Mouse (Mus musculus): ENCODE data around the gene Ptprk. TPM values are rescaled to one million over a fixed set of nuclear protein-coding genes. Genes with fewer than 3 reads are reported as not detected.
A peak's percentile ranks its signal among the peaks of the same experiment; 100 is the strongest.

The Ptprk gene
- polyA plus RNA-seq, 1 experiment from 2014 or later, result 55.9 TPM

GRCm38 (mm10) chr10:28271729-28272606 lies 197.3 kb downstream of the Ptprk start:
- H3K27me3 ChIP-seq (ENCODE audit: low read depth, poor library complexity, severe bottlenecking), result no peaks in the 10 kb centered on the region
- 80% methylated on average over 8 of the region's 8 CpGs for WGBS
- DNase-seq (ENCODE audit: low spot score), result no peak

DNA sequence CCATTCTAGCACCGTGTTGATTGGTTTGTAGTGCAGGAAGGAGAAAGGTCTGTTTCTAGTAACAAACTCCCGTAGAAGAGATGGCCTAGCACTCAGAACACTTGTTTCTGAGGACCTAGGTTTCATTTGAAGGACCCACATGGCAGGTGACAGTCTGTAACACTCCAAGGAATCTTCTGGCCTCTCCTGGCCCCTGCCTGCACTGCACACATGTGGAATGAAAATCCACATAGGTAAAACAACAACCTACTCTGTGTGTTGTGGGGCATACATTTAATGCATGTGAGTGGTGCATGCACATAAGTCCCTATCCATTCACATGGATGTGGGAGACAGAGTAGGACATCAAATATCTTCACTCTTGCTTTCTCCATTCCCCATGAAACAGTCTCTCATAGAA lies 204.1 kb downstream of the Ptprk start:
- no peaks in the 10 kb centered on the region for H3K9me3 ChIP-seq (replicated peaks)
- H3K4me1 ChIP-seq, result no peaks in the 10 kb centered on the region
- DNase-seq (ENCODE audit: low spot score), result no peak
- 93% methylated on average over 2 of the region's 2 CpGs for WGBS
- no peaks in the 10 kb centered on the region for H3K27me3 ChIP-seq (ENCODE audit: low read depth, poor library complexity, severe bottlenecking)
- H3K36me3 ChIP-seq, result no peaks in the 10 kb centered on the region
- H3K4me3 ChIP-seq, result no peak overlapping the region
- no peak overlapping the region for H3K27ac ChIP-seq

More at GRCm38 (mm10) chr10:28271729-28272606, 197.3 kb downstream of the Ptprk start:
- Histone ChIP-seq H3K27ac (no peak overlapping the region), H3K4me1 (no peaks in the 10 kb centered on the region), H3K9me3 (replicated peaks) (no peaks in the 10 kb centered on the region), H3K4me3 (no peak overlapping the region), H3K36me3 (peaks cover 11% of the 10 kb centered on the region; the same call in 1 of the 2 replicates)

DNA sequence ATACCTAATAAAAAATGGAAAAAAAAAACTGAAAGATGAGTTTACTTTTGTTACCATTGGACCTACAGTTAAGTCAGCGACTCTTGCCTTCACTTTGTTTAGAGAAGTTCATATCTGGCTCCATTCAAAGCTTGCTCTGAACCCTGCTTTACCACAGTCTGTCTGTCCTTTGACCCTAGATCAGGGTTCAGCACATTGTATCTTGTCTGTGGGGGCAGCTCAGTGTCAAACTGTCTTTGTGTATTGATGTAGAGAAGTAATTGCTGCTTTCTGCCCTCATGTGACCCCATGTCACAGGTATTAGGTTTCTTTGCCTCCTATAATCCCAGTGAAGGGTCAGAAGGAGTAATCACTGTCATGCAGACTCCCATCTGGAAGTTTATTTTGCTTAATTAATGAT lies 222.9 kb downstream of the Ptprk start:
- no peak for DNase-seq (ENCODE audit: low spot score)
- H3K27me3 ChIP-seq (ENCODE audit: low read depth, poor library complexity, severe bottlenecking), result no peaks in the 10 kb centered on the region
- H3K36me3 ChIP-seq, result no peaks in the 10 kb centered on the region
- WGBS, result 52% methylated on average over 1 of the region's 1 CpGs
- H3K27ac ChIP-seq, result no peak overlapping the region
- no peaks in the 10 kb centered on the region for H3K9me3 ChIP-seq (replicated peaks)
- no peak overlapping the region for H3K4me3 ChIP-seq
- H3K4me1 ChIP-seq, result 0 out of 2 replicates have a peak, but pooled peaks cover 2% of the 10 kb centered on the region

DNA sequence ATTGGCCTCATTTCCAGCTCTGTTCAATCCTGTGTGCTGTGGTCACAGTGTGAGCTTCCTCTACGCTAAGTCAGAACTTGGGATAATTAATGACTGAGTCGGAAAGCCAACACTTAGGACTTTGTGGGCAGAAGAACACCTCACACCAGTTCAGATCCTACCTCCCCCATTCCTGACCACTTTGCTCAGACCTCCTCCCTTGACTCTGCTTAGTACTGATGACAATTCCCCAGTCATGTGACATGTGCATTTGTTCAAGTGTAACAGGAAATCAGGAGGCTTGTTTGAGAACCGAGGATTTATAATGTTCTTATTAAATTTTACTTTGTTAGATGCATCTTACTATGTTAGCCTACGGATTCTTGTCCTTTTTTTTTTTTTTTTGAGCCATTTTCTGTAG lies 224.6 kb downstream of the Ptprk start:
- no peak for DNase-seq (ENCODE audit: low spot score)
- no peak overlapping the region for H3K4me3 ChIP-seq
- no peaks in the 10 kb centered on the region for H3K9me3 ChIP-seq (replicated peaks)
- no peaks in the 10 kb centered on the region for H3K36me3 ChIP-seq
- H3K27ac ChIP-seq, result no peak overlapping the region
- 0 out of 2 replicates have a peak, but pooled peaks cover 2% of the 10 kb centered on the region for H3K4me1 ChIP-seq
- WGBS, result 76% methylated on average over 4 of the region's 4 CpGs
- H3K27me3 ChIP-seq (ENCODE audit: low read depth, poor library complexity, severe bottlenecking), result no peaks in the 10 kb centered on the region

DNA sequence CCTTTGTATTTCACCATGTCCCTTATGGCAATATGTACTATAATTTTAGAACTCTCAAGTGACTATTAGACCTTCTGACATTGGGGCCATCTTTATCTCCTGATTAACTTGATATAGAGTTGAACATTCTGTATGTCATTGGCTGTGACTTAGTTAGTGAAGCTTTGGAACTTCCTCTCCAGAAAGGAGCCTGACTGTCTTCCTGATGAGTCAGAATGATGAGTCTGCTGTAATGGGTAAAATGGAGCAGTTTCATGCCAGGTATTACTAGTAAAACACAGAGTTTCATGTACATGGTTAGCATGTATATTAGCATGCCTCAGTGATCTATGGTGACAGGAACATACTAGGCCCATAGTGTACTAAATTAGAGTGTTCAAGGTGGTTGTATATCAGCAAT lies 229.2 kb downstream of the Ptprk start:
- no peak for DNase-seq (ENCODE audit: low spot score)
- no peak overlapping the region for H3K27ac ChIP-seq
- H3K4me3 ChIP-seq, result no peak overlapping the region
- no peaks in the 10 kb centered on the region for H3K36me3 ChIP-seq
- H3K9me3 ChIP-seq (replicated peaks), result no peaks in the 10 kb centered on the region
- no peaks in the 10 kb centered on the region for H3K4me1 ChIP-seq
- no peaks in the 10 kb centered on the region for H3K27me3 ChIP-seq (ENCODE audit: low read depth, poor library complexity, severe bottlenecking)

GRCm38 (mm10) chr10:28304292-28304875 lies 229.8 kb downstream of the Ptprk start:
- no peaks in the 10 kb centered on the region for H3K4me1 ChIP-seq
- DNase-seq (ENCODE audit: low spot score), result no peak
- WGBS, result 70% methylated on average over 4 of the region's 4 CpGs
- H3K9me3 ChIP-seq (replicated peaks), result no peaks in the 10 kb centered on the region
- no peaks in the 10 kb centered on the region for H3K36me3 ChIP-seq
- H3K27me3 ChIP-seq (ENCODE audit: low read depth, poor library complexity, severe bottlenecking), result no peaks in the 10 kb centered on the region
- no peak overlapping the region for H3K4me3 ChIP-seq
- no peak overlapping the region for H3K27ac ChIP-seq

DNA sequence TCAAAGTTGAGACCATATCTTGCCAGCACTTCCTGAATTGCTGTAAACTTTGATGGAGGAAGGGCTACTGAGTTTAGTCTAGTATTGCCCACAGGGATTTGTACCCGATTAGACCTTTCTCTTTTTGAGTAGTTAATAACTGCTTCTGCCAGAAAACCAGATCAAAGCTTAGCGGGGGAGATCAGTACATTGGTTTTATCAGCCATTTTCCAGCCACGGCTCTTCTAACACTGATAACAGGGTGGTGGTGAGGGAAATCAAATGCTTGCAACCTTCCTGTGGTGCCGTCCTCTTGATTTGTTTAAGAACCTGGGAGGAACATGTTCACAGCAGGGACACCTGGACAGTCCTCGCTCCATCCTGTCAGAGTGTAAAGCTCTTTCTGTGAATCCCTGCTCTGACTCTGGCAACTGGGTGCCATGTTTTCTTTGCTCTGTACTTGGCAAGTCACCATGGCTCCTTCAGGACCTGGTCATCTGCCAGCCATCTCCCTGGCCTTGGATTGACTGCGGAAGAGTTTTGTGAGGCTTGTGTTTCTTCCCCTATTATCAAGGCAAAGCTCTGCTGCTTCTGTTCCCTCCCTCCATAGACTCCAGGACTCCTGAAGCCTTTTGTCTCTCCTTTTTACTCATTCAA lies 231.9 kb downstream of the Ptprk start:
- 51% methylated on average over 6 of the region's 6 CpGs for WGBS
- no peaks in the 10 kb centered on the region for H3K27me3 ChIP-seq (ENCODE audit: low read depth, poor library complexity, severe bottlenecking)
- no peaks in the 10 kb centered on the region for H3K9me3 ChIP-seq (replicated peaks)
- H3K4me3 ChIP-seq, result no peak overlapping the region
- DNase-seq (ENCODE audit: low spot score), result no peak
- peaks cover 8% of the 10 kb centered on the region for H3K4me1 ChIP-seq
- no peak overlapping the region for H3K27ac ChIP-seq
- no peaks in the 10 kb centered on the region for H3K36me3 ChIP-seq

GRCm38 (mm10) chr10:28311369-28311768 lies 236.7 kb downstream of the Ptprk start:
- Histone ChIP-seq H3K9me3 (replicated peaks) (no peaks in the 10 kb centered on the region), H3K36me3 (no peaks in the 10 kb centered on the region), H3K4me1 (peaks cover 9% of the 10 kb centered on the region), H3K27ac (no peak overlapping the region), H3K27me3 (ENCODE audit: low read depth, poor library complexity, severe bottlenecking) (no peaks in the 10 kb centered on the region), H3K4me3 (no peak overlapping the region)
- WGBS, result 3% methylated on average over 1 of the region's 1 CpGs
- DNase-seq (ENCODE audit: low spot score), result peak; percentile 40

DNA sequence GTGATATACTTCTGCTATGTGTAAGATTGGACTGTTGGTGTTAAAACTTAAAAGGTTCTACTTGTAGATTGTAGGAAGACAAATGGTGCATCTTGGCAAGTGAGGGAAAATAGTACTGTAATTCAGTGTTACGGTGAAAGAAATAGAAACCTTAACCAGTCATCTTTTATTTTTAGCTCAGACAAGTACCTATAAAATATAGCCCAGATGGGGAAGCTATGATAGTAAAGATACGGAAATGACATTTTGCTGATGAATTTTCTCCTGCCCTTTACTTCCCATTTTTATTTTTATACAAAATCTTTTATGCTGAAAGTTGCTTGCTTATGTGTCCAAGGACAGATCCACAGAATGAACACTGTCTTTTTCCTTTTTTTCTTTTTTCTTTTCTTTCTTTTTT lies 248.4 kb downstream of the Ptprk start:
- H3K27ac ChIP-seq, result no peak overlapping the region
- H3K27me3 ChIP-seq (ENCODE audit: low read depth, poor library complexity, severe bottlenecking), result no peaks in the 10 kb centered on the region
- WGBS, result 94% methylated on average over 2 of the region's 2 CpGs
- no peaks in the 10 kb centered on the region for H3K9me3 ChIP-seq (replicated peaks)
- no peak for DNase-seq (ENCODE audit: low spot score)
- H3K36me3 ChIP-seq, result no peaks in the 10 kb centered on the region
- H3K4me3 ChIP-seq, result no peak overlapping the region
- H3K4me1 ChIP-seq, result no peaks in the 10 kb centered on the region

DNA sequence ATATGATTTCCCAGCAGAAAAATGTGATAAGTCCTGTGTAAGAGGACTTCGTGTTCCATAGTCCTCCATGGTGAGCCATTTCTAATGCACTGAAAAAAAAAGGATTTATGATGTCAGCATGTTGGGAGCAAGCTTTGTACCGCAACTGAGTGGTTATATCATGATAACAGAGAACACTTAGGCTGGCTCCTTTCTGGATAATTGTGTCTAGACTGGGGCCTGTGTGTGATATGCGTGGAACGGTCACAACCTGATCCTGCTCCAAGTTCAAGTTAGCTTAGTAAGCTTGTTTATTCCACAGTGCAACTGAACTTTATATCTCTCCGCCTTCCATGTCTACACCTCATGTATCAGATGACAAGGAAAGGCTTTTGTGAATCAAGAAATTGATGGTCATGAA lies 260.6 kb downstream of the Ptprk start:
- 91% methylated on average over 5 of the region's 5 CpGs for WGBS
- no peak for DNase-seq (ENCODE audit: low spot score)
- Histone ChIP-seq H3K27ac (no peak overlapping the region), H3K4me3 (no peak overlapping the region), H3K36me3 (0 out of 2 replicates have a peak, but pooled peaks cover 2% of the 10 kb centered on the region), H3K9me3 (replicated peaks) (no peaks in the 10 kb centered on the region), H3K4me1 (no peaks in the 10 kb centered on the region), H3K27me3 (ENCODE audit: low read depth, poor library complexity, severe bottlenecking) (no peaks in the 10 kb centered on the region)

GRCm38 (mm10) chr10:28338536-28338935 lies 263.9 kb downstream of the Ptprk start:
- 83% methylated on average over 5 of the region's 5 CpGs for WGBS
- no peak for DNase-seq (ENCODE audit: low spot score)
- Histone ChIP-seq H3K36me3 (0 out of 2 replicates have a peak, but pooled peaks cover 2% of the 10 kb centered on the region), H3K4me3 (no peak overlapping the region), H3K4me1 (no peaks in the 10 kb centered on the region), H3K9me3 (replicated peaks) (no peaks in the 10 kb centered on the region), H3K27me3 (ENCODE audit: low read depth, poor library complexity, severe bottlenecking) (no peaks in the 10 kb centered on the region), H3K27ac (no peak overlapping the region)

GRCm38 (mm10) chr10:28345196-28345681 lies 270.6 kb downstream of the Ptprk start:
- Histone ChIP-seq H3K9me3 (replicated peaks) (no peaks in the 10 kb centered on the region), H3K4me3 (no peak overlapping the region), H3K36me3 (no peaks in the 10 kb centered on the region), H3K4me1 (no peaks in the 10 kb centered on the region), H3K27me3 (ENCODE audit: low read depth, poor library complexity, severe bottlenecking) (no peaks in the 10 kb centered on the region), H3K27ac (no peak overlapping the region)
- no peak for DNase-seq (ENCODE audit: low spot score)
- WGBS, result 88% methylated on average over 8 of the region's 8 CpGs

DNA sequence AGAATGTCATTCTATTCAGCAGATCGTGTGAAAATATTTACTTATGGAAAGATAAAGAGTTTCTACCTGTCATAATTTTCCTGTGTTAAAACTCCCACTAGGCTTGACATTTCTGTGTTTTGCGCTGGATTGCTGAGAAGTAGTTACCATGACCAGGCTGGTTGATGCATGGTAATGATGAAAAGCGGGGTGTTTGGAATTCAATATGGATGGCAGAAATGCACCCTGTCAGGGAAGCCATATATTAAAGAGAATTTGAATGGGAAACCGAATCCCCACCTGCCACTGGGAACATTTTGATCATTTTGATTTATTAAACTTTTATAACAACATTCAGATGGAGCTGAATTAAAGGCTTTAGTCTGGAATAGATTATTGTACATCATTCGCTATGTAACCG lies 290.7 kb downstream of the Ptprk start:
- WGBS, result 71% methylated on average over 6 of the region's 6 CpGs
- H3K36me3 ChIP-seq, result no peaks in the 10 kb centered on the region

More for the DNA sequence above, 290.7 kb downstream of the Ptprk start:
- Histone ChIP-seq H3K27me3 (ENCODE audit: low read depth, poor library complexity, severe bottlenecking) (no peaks in the 10 kb centered on the region), H3K4me3 (no peak overlapping the region), H3K4me1 (peaks cover 8% of the 10 kb centered on the region), H3K27ac (no peak overlapping the region), H3K9me3 (replicated peaks) (no peaks in the 10 kb centered on the region)
- no peak for DNase-seq (ENCODE audit: low spot score)
